Mouse (Mus musculus) gastrocnemius, postnatal 4 days (tissue): ENCODE measurements around the gene Srgap2. TPM values are rescaled to one million over a fixed set of nuclear protein-coding genes. Genes with fewer than 3 reads are reported as not detected.

ENCODE experiments used
- DNase-seq, 2 experiments: peaks; one replicate each; pipeline ENCODE4 v3.0.0; 2021 to 2022; ENCODE audit warnings: low spot score in 2 of 2, mixed read lengths in 2 of 2
- total RNA-seq, 2 experiments: library from RNA; stranded (reverse); gene quantifications; 2 replicates each; pipeline ENCODE4 v1.2.3; 2021

Srgap2 gene
- total RNA-seq, 2 experiments from 2014 or later: 66.3 to 67.7 TPM

GRCm38 (mm10) chr1:131293221-131293921, 233.8 kb downstream of the Srgap2 start:
- no peak for DNase-seq

DNA sequence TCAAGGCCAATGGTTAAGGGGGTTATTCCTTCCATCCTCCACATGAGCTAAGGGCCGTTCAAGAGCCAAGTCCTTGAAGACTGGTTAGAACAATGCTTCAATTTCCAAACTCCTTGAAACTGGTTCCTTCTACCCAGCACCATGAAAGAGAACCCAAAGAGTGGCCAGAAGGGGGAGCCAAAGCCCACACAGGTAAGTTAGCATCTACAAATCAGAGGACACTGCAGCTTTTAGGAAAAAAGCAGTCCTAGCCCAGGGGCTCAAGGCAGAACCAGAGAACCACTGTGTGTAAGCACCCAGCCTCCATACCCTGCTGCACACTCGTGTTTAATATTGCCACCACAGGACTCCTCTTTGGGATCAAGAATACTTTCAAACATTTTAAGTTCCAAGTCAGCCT, 236.5 kb downstream of the Srgap2 start:
- peak in 1 of 2 experiments; percentile 43 for DNase-seq

DNA sequence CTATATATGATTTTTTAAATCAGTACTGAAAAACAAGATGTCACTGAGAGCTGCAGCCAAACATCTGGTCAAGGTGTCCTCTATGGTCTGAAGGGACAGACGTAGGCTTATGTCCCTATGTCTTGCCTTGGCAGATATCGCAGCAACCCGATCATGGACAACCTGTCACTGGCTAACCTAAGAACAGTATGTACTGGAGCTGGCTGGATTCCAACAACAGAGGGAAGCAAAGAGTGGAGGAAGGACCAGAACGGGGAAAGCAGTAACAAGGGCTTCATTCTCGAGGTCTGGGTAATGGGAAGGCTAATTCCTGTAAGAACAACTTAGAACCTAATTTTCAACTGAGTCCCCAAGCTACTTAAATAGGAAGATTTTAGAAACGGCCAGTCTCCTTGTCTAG, 238.2 kb downstream of the Srgap2 start:
- DNase-seq: no peak

DNA sequence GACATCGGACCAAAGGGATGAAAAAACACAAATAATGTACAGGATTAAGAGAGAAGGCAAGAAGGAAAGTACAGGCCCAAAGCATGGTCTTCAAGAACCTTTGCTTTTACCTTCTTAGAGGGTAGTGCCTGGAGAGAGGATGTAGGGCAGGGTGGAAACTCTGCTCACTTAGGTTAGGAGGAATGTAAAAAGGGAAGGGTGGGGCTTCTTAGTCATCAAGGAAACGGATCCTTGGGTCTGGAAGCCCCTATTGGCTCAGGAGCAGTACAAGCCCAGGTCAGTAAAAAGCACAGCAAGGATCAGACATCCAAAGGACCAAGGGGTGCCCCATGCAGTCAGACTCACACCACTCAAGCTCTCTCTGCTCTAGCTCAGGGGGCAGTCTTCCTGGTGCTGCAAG, 239.9 kb downstream of the Srgap2 start:
- no peak for DNase-seq

- DNase-seq: no peak
Observed at GRCm38 (mm10) chr1:131286803-131287202, 240.3 kb downstream of the Srgap2 start.

DNA sequence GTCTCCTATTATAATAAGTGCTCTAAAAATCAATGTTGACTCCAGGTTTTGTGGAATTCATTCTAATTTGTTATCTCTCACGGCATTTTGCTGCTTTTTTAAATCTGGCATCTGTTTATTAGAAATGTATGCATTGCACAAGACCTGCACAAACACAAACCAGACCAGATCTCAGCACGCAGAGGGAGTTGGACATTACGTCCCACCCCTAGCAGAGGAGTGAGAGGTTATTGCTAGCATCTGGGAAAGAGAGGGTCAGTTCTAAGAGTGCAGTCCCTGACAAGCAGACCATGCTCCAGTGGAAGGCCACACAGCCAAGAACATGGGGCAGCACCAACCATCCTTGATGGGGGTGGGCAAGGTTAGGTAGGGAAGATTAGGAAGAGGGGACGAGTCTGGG, 242.5 kb downstream of the Srgap2 start:
- no peak for DNase-seq

- no peak for DNase-seq
Observed at GRCm38 (mm10) chr1:131284167-131284566, 243.0 kb downstream of the Srgap2 start.

- no peak for DNase-seq
Observed at GRCm38 (mm10) chr1:131281731-131282130, 245.4 kb downstream of the Srgap2 start.

DNA sequence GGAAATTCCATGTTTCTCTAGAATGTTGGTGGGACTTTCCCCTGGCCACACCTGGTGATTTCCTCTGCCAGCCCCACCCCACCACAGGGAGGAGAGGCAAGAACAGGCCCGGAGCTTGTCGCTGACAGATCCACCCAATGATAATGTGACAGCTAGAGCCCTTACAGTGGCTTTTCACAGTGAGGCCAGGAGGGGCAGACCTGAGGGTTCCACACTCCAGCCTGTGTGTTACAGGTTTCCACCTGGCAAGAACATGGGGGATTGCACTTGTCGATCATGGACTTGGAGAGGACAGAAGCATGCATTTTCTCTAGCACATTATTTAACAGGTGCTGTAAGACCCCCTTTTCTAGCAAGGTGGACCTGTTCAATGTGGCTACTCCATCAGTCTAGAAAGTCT, 246.9 kb downstream of the Srgap2 start:
- no peak for DNase-seq

DNA sequence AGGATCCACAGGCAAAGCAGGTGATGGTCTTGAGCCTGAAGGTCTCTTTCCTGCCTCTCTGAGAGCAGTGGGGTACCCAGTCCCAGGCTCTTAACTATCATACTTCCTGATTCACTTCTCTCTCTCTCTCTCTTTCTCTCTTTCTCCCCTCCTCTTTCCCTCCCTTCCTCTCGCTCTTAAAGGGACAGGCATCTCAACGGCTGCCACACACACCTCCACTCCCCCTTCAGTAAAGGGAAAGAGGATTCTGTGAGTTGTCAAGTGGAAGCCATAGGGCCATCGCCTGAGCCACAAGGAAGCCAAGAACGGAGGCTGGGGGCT, 247.7 kb downstream of the Srgap2 start, which contains the start of gene Ikbke:
Gene Ikbke, minus strand, starts transcription at position 151 of the 321 bp plus-strand sequence.
- DNase-seq: no peak

GRCm38 (mm10) chr1:131278606-131279455, 248.3 kb downstream of the Srgap2 start:
- DNase-seq: no peak

DNA sequence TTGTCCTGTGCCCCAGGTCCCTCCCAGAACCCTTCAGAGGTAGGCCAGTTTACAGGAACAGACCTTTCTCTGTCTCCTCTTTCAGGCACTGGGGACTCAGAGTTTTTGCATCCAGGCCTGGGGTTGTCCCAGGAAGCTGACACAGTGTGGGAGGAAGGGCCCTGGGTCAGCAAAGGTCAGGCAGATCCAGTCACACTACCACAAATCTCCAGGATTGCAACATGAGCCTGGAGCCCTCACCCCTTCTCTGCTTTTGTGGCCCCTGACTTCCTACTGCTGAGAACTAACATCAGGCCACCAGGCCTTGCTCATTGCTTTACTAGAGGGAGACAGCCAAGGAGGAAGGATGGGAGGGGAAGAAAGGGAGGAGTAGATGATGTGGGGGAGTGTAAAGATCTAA, 250.3 kb downstream of the Srgap2 start:
- DNase-seq: no peak

GRCm38 (mm10) chr1:131275577-131275976, 251.6 kb downstream of the Srgap2 start:
- DNase-seq: no peak

DNA sequence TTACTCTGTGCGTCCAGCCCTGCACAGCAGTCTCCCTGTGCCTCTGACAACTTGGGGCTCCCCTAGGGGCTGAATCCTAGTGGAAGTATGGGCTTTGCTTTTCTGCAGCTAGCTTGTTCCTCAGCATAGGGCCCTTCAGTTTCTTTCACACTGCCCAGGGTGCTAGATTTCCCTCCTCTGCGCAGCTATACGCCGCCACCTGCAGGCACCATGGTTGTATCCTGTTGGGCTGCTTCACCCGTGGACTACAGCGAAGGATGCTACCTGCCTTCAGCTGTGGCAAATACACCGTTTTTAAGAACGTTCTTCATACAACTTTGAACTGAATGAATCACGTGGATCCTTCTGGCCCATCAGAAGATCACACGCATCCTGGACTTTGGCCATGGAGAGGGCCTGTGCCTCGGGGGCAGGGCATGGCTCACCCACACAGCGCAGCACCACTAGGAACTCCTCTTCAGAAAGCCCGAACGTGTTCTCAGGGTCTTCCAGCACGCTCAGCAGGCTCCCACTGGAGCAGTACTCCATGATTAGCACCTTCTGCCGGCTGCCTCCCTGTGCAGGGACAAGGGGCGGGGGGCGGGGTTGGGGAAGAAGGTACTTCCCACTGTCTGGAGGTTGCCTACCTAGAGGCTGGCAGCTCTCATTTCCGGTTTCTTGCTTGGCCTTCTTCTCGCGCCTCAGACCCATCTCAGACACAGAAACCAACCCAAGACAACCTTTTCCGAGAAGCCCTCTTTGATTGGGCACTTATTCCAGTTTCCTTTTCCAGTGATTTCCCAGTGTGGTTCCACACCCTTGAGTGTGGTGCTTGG, 252.2 kb downstream of the Srgap2 start:
- DNase-seq: no peak

- peak; percentile 59 to 72 for DNase-seq
Observed at GRCm38 (mm10) chr1:131269797-131270578, 257.2 kb downstream of the Srgap2 start.

DNA sequence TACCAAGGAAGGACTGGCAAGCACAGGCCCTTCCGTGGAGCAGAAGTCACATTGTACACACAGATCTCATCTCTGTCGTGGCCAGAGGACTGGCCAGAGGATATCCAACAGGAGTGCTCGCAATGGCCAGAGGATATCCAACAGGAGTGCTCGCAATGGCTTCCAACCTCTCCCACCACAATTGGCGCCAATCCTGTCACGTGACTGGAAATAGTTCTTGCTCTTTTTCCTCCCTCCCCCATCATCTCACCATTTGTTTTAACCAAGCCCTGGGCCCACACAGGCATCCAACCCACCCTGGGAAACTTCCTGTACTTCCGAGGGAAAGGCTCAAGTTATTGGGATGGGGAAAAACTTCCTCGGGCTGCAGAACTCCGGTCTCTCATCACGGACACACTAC, 258.4 kb downstream of the Srgap2 start:
- DNase-seq: no peak

- DNase-seq: no peak
Observed at GRCm38 (mm10) chr1:131263905-131264304, 263.2 kb downstream of the Srgap2 start.

DNA sequence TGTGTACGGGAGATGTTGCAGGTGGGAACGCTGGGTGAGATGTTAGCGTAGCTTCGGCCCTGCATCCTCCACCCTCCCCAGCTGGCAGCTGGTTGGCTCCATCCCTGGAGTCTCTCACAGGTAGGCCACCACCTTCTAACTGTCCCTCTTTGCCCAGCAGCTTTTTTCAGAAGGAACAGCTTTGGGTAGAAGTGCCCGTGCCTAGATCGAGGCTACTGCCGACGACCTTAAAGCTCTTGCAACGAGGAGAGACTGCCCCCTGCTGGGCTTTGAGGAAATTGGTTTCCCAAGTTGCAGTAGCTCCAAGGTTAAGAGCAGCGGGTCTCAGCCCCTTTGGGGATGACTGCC, 266.9 kb downstream of the Srgap2 start:
- DNase-seq: peak; percentile 58 to 75

DNA sequence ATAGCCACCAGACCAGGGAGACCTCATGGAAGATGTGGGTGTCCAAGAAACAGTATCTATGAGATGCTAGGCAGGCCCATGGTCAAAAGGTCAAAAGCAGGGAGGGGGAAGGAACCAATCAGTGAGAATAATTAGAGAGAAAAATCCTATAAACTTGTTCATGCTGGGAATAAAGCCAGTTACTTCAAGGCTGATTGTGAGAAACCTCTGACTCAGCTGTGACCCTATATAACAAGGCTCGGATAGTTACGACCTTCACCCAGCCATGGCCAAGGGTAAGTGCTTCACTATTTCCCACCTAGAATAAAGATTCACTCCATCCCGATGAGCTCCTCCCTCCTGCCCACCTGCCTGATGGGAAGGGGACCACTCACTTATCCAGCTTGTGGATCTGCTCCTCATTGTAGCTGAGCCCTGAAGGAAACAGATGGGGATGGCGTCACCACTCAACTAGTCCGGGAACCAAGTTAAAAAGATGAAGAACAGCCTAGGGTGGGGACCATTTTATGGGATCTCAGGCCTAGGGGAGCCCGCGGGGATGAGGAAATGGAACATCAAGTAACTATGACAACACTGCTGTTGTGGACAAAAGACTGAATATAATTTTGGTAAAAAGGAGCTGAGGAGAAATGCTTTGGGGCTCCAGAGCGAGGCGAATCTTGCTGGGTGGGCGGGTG, 267.4 kb downstream of the Srgap2 start:
- no peak for DNase-seq

DNA sequence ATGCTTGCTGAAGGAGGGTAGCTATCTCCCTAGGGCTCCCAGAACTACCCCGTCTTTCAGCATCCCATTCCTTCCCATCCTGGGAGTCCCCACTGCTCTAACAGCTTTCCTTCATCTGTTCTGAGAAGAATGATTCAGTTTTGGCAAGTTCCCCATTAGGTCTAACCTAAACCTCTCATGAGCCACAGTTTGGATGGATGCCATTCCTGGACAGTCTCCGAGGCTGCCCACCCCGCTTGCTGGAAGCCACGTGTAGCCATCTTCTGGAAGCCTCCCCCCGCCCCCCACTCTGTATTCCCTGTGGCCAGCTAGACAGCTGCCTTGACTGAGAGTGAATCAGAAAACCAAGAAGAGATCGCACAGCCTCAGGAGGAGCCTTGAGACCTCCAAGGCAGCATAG, 269.9 kb downstream of the Srgap2 start:
- no peak for DNase-seq
